Mouse (Mus musculus) midbrain, embryonic 14.5 days (tissue): ENCODE results near the gene Tank. TPM values are rescaled to one million over a fixed set of nuclear protein-coding genes. Genes with fewer than 3 reads are reported as not detected.

Experiments used
- ATAC-seq: fragments of 200-750 bp; cut with Nextera tagmentation; 2 replicates; pipeline ENCODE4 v1.8.0; 2017; ENCODE audit warnings: moderate number of reproducible peaks, moderate library complexity; ENCODE audit not compliant: low FRiP score, low TSS enrichment
- DNase-seq: peaks from one replicate; pipeline ENCODE4 v3.0.0-alpha.2; 2015
- H3K27ac ChIP-seq: fragments of 300-500 bp; sonication (generic); replicated peaks from 2 replicates; pipeline ENCODE4 v1.5.1; 2014; ENCODE audit warnings: mild to moderate bottlenecking, low read depth, low read length, moderate library complexity
- H3K27me3 ChIP-seq: fragments of 300-500 bp; sonication (generic); 2 replicates; pipeline ENCODE4 v1.6.1; 2014; ENCODE audit warnings: low read length, control low read depth, mixed read lengths; ENCODE audit not compliant: control insufficient read depth, insufficient read depth
- H3K36me3 ChIP-seq: fragments of 300-500 bp; sonication (generic); 2 replicates; pipeline ENCODE4 v1.6.1; 2014; ENCODE audit warnings: low read length, control low read depth; ENCODE audit not compliant: control insufficient read depth, insufficient read depth
- H3K4me1 ChIP-seq: fragments of 300-500 bp; sonication (generic); 2 replicates; pipeline ENCODE4 v1.6.1; 2014; ENCODE audit warnings: mild to moderate bottlenecking, antibody characterized with exemption, low read length, control low read depth; ENCODE audit not compliant: control insufficient read depth, insufficient read depth
- H3K4me2 ChIP-seq: fragments of 300-500 bp; sonication (generic); 2 replicates; pipeline ENCODE4 v1.6.1; 2014; ENCODE audit warnings: mild to moderate bottlenecking, low read length, moderate library complexity
- H3K4me3 ChIP-seq: fragments of 300-500 bp; sonication (generic); replicated peaks from 2 replicates; pipeline ENCODE4 v1.5.1; 2014; ENCODE audit warnings: low read depth, low read length
- H3K9ac ChIP-seq: fragments of 300-500 bp; sonication (generic); replicated peaks from 2 replicates; pipeline ENCODE4 v1.6.1; 2014; ENCODE audit warnings: mild to moderate bottlenecking, low read length, moderate library complexity
- H3K9me3 ChIP-seq: fragments of 300-500 bp; sonication (generic); 2 replicates; pipeline ENCODE4 v1.6.1; 2016; ENCODE audit warnings: low read length, control low read depth, mixed read lengths; ENCODE audit not compliant: control insufficient read depth
- WGBS: fragments of 180-500 bp; shearing (Covaris S2); extraction: QIAGEN DNeasy Blood & Tissue Kit; methylation state at CpG from one replicate; pipeline ENCODE4 v1.1.7; 2014; 5-methylcytosine and 5-hydroxymethylcytosine counted together
- polyA plus RNA-seq: library from polyadenylated mRNA; unstranded; fragments of >200 nt; fragmentation: Nextera tagmentation; extraction: Ambion mirVana; gene quantifications from 2 replicates; pipeline ENCODE4 v1.2.1, GENCODE M21; 2014

The Tank gene
- polyA plus RNA-seq, 1 experiment from 2014 or later, result 37.1 TPM

DNA sequence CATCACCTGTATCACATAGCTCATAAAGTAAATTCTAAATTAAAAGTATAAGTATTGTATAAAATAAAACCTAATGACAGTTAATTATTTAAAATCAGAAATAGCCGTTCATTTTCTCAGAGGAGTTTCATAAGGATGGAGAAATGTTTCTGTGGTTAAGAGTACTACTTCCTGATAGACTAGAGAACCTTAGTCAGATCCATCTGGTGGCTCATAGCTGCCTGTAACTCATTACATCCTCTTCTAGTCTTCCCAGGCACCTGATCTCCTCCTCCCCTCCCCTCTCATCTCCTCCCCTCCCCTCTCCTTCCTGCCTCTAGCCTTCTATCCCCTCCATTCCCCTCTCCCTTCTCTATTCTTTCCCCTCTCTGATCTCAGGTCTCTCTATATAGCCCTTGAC lies 103.2 kb downstream of the Tank start:
- H3K9me3 ChIP-seq, result no peaks in the 10 kb centered on the region
- WGBS, result 94% methylated on average over 1 of the region's 1 CpGs
- no peak overlapping the region for H3K9ac ChIP-seq
- H3K4me3 ChIP-seq, result no peak overlapping the region
- H3K4me1 ChIP-seq, result no peaks in the 10 kb centered on the region
- DNase-seq, result no peak
- H3K36me3 ChIP-seq, result no peaks in the 10 kb centered on the region
- no peak for ATAC-seq
- H3K4me2 ChIP-seq, result no peak overlapping the region
- no peaks in the 10 kb centered on the region for H3K27me3 ChIP-seq
- no peak overlapping the region for H3K27ac ChIP-seq

DNA sequence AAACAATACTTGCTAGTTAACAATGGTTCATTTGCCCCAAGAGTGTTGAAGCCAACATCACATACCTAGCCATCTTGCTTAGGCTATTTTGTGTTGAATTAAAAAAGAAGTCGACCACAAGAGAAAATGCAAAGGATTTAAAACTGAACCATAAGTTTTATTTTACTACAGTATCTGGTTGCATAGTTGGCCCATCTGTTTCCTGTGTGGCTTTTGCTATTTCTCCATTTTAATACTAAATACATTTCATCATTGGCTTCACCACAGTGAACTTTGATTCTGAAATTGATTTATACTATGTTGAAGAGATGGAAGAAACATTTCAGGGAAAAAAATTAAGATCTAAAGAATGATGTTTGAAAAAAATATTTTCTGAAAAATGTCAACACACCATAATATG lies 108.1 kb downstream of the Tank start:
- Histone ChIP-seq H3K27me3 (no peaks in the 10 kb centered on the region), H3K4me2 (no peak overlapping the region), H3K9me3 (no peaks in the 10 kb centered on the region), H3K36me3 (no peaks in the 10 kb centered on the region), H3K4me1 (no peaks in the 10 kb centered on the region), H3K4me3 (no peak overlapping the region), H3K9ac (no peak overlapping the region), H3K27ac (no peak overlapping the region)
- no peak for DNase-seq
- no peak for ATAC-seq
- 90% methylated on average over 1 of the region's 1 CpGs for WGBS

DNA sequence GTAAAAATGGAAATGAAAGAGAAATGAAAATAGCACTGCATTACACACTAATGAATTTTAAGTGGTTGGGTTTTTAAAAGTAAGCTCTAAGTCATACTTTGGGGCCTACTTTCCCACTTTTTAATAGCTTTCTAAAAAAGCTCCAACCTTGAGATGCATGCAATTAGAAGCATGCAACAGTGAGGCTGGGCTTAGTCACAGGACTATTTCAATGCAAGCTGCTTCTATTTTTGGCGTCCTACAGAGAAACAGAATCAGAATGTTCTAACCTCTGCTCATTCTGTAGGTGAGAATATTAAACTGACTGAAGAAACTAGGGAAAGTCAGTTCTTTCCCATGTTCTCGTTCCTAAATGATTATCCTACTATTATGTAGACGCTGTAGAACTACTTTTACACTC lies 110.7 kb downstream of the Tank start:
- no peak overlapping the region for H3K4me2 ChIP-seq
- H3K27ac ChIP-seq, result no peak overlapping the region
- ATAC-seq (no peak), DNase-seq (no peak)
- no peaks in the 10 kb centered on the region for H3K9me3 ChIP-seq
- WGBS, result 89% methylated on average over 3 of the region's 3 CpGs
- H3K27me3 ChIP-seq, result no peaks in the 10 kb centered on the region
- no peaks in the 10 kb centered on the region for H3K4me1 ChIP-seq
- no peak overlapping the region for H3K9ac ChIP-seq
- no peaks in the 10 kb centered on the region for H3K36me3 ChIP-seq
- H3K4me3 ChIP-seq, result no peak overlapping the region

Other genes with a start within 250 kb of the Tank start
- 205 and 241 TPM in 2 replicates for gene Psmd14, start 133.1 kb downstream of the Tank start, polyA plus RNA-seq
- gene Tbr1, start 224.3 kb downstream of the Tank start, polyA plus RNA-seq, result 1.1 TPM in 2 replicates